Mouse (Mus musculus): Measurements from ENCODE around the gene Rpl36-ps4. TPM values are rescaled to one million over a fixed set of nuclear protein-coding genes. Genes with fewer than 3 reads are reported as not detected.
"Not testable (repeated sequence)": the region's sequence is repeated elsewhere in the genome, so short reads cannot be mapped to it uniquely, and the experiment has no call there.

Gene Rpl36-ps4
- total RNA-seq, 4 experiments from 2014 or later = not detected

DNA sequence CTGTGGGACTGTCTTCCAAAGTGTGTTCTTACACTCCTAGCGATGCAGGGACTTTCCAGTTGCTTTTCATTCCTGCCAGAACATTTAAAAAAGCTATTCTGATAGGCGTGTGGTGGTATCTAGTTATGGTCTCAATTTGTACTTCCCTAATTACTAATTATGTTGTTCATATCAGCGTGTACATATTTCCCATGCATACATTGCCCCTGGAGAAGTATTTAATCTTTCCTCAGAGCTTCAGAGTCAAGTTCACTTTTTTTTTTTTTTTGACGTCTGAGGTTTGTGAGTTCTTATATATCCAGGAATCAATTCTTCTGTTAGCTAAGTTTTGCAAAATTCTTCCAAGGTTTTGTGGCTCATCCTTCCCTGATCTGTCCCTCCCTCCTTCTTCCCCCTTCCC, 15.4 kb downstream of the Rpl36-ps4 start:
- DNase-seq (ENCODE audit: low spot score) = no peak

DNA sequence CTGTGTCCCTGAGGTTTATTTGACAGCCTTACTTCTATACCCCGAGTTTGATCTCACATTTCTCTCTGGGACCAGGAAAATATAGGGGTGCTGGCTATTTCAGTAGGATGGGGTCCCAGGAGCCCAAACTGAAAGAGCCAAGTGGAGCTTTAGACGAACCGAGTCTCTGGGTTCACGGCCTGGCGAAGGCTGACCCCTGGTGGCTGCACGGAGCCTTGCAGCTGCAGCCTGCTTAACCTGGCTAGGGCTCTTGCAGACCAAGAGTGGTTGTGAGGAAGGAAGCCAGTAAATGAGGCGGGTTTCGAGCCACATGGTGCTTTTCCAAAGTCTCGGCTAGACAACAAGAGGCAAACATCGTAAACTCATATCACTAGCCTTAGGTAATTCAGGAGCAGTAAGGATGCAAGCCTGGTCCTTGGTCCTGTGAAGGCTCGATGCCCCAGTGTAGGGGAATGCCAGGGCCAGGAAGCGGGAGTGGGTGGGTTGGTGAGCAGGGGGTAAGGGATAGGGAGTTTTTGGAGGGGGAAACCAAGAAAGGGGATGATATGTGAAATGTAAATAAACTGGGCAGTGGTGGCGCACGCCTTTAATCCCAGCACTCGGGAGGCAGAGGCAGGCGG, 28.3 kb downstream of the Rpl36-ps4 start:
- peak; percentile 65 for DNase-seq (ENCODE audit: low spot score)

DNA sequence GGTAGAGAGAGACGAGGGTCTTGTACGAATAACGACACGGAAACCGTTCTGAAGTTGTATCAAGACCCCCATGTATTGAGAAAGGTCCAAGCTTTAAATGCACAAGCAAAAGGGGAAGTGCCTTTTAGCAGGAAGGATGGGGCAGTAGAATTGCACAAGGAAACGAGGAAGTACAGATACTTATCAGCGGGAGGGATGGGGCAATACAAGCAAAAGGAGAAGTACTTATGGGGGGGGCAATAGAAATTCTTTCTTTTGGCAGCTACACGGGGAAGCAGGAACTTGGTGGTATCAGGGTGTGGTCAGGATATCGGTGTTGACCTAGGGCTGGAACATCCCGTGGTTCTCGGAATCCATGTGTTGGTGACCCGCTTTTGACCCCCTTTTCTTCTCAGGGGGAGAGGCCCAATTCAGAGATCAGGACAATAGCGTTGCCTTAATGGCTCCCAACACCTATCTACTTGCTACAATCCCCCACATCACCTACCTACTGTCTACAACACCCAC, 33.9 kb downstream of the Rpl36-ps4 start:
- not testable (repeated sequence) for DNase-seq (ENCODE audit: low spot score)

DNA sequence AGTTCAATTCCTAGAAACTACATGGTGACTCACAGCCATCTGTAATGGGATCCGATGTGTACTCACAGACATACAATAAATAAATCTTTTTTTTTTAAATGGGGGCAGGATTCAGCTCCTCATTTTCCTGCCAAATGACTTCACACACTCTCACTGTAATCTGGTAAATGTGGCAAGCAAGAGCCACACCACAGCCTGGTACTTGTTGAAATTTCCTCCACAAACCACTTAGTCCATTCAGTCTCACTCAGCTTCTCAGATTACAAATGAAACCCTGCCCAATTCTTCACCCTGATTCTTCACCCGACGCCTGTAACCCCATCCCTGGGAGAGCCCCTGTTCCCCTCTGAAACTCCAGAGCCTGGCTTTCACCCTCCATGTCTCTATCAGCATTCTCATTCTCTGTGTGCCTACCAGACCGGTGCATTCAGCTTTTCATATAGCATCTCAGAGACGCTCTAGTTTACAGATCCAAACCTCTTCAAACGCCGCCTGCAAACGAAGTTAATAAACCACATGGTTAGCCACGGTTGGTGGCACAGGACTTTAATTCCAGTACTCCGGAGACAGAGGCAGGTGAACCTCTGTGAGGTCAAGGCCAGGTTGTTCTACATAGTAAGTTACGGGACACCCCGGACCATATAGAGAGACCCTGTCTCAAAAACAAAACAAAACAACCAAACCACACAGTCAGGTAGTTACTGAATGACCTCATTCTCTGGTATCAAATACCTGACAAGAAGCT, 36.5 kb downstream of the Rpl36-ps4 start:
- no peak for DNase-seq (ENCODE audit: low spot score)

DNA sequence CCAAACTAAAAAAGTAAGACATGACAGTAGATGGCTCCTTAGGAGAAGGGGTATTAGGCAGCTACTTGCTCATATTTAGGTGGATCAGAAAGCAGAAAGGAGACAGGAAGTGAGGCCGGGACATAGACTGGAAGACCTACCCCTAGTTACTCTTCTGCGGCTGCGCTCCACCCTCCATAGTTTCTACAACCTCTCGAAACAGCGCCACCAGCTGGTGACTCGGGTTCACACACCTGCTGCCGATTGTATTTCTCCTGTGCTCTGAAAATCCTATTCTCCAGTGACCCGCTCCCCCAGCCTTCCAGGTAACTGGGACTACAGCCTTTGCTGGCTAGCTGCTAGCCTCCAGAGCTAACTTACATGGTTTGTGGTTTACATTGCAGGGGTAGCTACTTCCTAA, 37.5 kb downstream of the Rpl36-ps4 start:
- DNase-seq (ENCODE audit: low spot score) = no peak

DNA sequence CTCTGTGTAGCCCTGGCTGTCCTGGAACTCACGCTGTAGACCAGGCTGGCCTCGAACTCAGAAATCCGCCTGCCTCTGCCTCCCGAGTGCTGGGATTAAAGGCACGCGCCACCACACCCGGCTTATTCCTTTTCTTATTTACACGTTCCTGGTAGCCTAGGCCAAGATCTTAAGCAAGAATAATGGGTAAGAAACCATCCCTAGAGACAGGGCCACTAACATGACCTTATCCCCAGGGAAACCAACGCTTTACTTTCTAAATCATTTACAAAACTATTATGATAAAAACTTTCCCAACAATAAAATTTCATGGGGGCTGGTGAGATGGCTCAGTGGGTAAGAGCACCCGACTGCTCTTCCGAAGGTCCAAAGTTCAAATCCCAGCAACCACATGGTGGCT, 38.6 kb downstream of the Rpl36-ps4 start:
- DNase-seq (ENCODE audit: low spot score) = not testable (repeated sequence)

DNA sequence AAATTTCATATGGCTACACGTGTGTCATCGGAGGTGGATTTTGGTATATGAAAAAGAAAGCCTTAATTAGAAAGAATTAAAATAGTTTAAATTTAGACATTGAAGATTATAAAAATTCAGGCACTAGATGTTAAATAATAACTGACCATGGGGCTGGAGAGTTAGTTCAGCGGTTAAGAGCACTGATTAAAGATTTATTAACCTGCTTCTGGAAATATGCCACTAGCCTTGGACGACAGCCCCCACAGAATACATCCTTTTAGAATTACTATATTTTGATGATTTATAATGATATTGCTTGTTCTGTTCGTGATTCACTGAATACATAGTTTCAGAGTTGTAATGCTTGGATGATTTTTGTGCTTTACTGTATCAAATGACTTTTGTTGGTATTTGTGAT, 39.2 kb downstream of the Rpl36-ps4 start:
- DNase-seq (ENCODE audit: low spot score) = not testable (repeated sequence)

DNA sequence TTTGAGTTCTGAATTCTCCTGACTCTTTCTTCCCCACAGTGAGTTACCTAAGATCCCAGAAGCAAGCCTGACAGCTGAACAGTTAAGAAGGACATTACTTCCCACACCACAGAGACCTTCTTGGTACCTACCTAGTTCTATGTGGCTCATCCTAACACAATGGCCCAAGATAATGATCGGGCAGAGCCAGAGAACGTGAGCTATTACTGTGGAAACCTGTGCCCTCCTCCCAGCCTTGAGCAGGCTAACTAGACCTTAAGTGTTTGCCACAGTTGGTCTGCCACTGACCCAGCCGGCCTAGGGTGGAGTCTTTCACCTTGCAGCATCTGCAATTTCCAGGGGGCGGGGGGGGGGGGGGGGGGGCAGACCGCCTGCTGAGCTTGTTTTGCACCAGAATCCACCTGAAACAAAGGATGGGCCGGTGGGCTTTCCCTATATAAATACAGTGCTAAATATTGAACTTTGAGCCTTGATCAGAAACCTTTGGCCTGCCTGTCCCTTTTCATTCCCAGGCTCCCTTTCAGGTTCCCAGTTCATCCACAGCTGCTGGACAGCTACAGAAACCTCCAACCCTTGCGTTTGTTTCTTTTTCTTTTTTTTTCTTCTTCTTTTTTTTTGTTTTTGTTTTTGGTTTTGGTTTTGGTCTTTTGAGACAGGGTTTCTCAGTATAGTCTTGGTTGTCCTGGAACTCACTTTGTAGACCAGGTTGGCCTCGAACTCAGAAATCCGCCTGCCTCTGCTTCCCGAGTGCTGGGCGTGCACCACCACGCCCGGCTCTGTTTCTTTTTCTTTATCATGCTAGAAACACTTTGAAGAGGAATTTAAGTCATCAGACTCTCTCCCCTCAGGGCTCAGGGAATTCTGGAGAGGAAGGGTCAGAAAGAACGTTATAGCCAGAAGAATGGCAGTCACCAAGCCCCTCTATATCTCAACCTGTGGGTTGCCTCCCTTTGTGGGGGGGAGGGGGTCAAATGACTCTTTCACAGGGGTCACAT, 42.6 kb downstream of the Rpl36-ps4 start:
- no peak for DNase-seq (ENCODE audit: low spot score)

DNA sequence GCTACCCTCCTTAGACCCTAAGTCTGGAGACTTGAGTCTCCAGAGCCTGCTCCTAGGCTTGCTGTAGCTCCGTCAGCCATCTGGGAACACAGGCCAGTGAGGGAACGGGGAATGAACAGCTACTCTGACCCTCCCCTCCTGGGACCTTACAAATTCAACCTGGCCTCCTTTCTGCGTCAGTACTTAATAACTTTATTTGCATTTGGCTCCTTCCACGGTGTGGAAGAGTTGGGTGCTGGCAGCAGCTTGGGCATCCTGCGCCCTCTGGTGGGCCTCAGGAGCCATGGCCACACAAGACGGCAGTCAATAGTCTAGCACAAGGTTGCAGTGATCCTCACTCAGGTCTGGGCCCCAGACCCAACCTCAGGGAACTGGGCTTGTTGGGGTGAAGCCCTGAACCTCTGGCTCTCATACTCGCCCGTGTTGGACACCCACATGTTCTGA, 47.7 kb downstream of the Rpl36-ps4 start:
- DNase-seq (ENCODE audit: low spot score) = not testable (repeated sequence)

Other genes starting within 250 kb of the Rpl36-ps4 start
- 10 to 100 TPM; 13.1 to 16.2 (median 14.6) TPM for gene Msh2, start 248.6 kb upstream of the Rpl36-ps4 start, total RNA-seq (2022)
- gene Kcnk12, start 123.0 kb upstream of the Rpl36-ps4 start, total RNA-seq (2022) = not detected
- gene Msh6, start 54.1 kb downstream of the Rpl36-ps4 start, total RNA-seq (2022) = 10 to 100 TPM in 2 of 4 experiments, 1 to 10 TPM in 2; 6.8 to 11.8 (median 9.8) TPM
- 10 to 100 TPM; 31.1 to 37.0 (median 35.5) TPM for gene Fbxo11, start 144.3 kb downstream of the Rpl36-ps4 start, total RNA-seq (2022)